ENCODE assay signal across 24 mouse cellular contexts in genomic region chr1:177723786-177724185, GRCm38 (mm10). TPM values are rescaled to one million over a fixed set of nuclear protein-coding genes. Genes with fewer than 3 reads are reported as not detected.
"Had no signal": no experiment of that assay in that cellular context is flagged by ENCODE, and none has a peak within 500 bp of the region (broad histone marks: within the 10 kb centered on the region; RNA-seq: fewer than 3 reads in every experiment).

No protein-coding gene starts in this region.

- H3K27ac ChIP-seq: liver, embryonic 14.5 days; midbrain, embryonic 10.5 days; midbrain, embryonic 13.5 days; neural tube, embryonic 13.5 days; neural tube, embryonic 15.5 days; stomach, embryonic 15.5 days; stomach, postnatal 0 days had no signal

- H3K9me3 ChIP-seq: midbrain, embryonic 10.5 days; midbrain, embryonic 13.5 days; neural tube, embryonic 13.5 days; neural tube, embryonic 15.5 days; stomach, embryonic 15.5 days had no signal

- DNase-seq: lung, adult 18-20 months; lung, embryonic 14.5 days; lung, postnatal 10 days; lung, postnatal 4 days; retina, postnatal 1 day; right cerebral cortex, adult 18-20 months; right cerebral cortex, postnatal 25 days; right cerebral cortex, postnatal 4 days; thymus, adult 2 months; thymus, postnatal 25 days; thymus, postnatal 4 days had no signal

- ATAC-seq: midbrain, embryonic 13.5 days; midbrain, embryonic 16.5 days had no signal

- H3K36me3 ChIP-seq: midbrain, embryonic 10.5 days; midbrain, embryonic 13.5 days; neural tube, embryonic 13.5 days; neural tube, embryonic 15.5 days; stomach, embryonic 15.5 days had no signal

- H3K4me3 ChIP-seq: midbrain, embryonic 10.5 days; midbrain, embryonic 13.5 days; myocyte; neural tube, embryonic 13.5 days; neural tube, embryonic 15.5 days; stomach, embryonic 15.5 days had no signal

- H3K4me1 ChIP-seq: midbrain, embryonic 13.5 days; stomach, embryonic 15.5 days had no signal

- H3K27me3 ChIP-seq: midbrain, embryonic 13.5 days; neural tube, embryonic 13.5 days; neural tube, embryonic 15.5 days; stomach, embryonic 15.5 days had no signal

RNA-seq across cellular contexts. Expression of gene 1700016C15Rik, which starts 5.8 kb away (rescaled TPM):
- total RNA-seq: megakaryocyte-erythroid progenitor cell, adult 5-6 weeks had no signal
- polyA plus RNA-seq: liver, embryonic 14.5 days; liver, embryonic 16.5 days; lung, embryonic 14.5 days; midbrain, embryonic 10.5 days; midbrain, embryonic 13.5 days; midbrain, embryonic 16.5 days; myocyte; neural tube, embryonic 11.5 days; neural tube, embryonic 13.5 days; neural tube, embryonic 15.5 days; spleen, adult 2 months; stomach, embryonic 15.5 days; thymus, adult 2 months had no signal
